In the genomic region with DNA sequence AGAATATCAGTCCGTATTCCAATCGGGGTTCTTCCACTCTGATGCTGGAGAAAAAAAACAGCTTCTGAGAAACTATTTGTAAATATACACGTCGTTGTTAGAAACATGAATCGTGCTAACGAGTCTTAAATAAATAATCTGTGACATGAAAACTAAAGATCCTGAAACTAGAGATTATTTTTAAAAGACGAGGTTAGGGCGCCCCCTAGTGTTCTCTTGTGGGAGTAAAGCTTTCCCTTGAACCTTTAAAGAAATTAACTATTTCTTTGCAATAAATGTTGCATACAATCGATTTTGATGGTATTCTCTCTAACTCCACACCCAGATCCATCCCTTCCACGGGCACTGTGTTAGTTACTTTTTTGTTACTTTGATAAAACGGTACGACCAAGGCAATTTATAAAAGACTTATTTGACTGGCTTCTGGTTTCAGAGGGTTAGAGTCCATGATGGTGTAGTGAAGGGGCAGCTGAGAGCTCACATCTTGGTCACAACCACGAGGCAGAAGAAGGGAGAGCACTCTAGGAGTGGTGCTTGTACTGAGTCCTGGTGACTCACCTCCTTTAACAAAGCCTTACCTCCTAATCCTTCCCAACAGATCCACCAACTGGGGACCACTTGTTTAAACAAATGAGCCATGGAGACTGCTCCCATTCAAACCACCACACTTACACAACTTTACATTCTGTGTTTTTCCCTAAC, we compare ENCODE assay signal across 9 mouse cellular contexts. TPM values are rescaled to one million over a fixed set of nuclear protein-coding genes. Genes with fewer than 3 reads are reported as not detected.
DNase-seq lines count a peak whose midpoint lies in the region; ATAC-seq lines count a peak whose summit lies in the region.
"Had no signal": no experiment of that assay in that cellular context is flagged by ENCODE, and none has a peak within 500 bp of the region (broad histone marks: within the 10 kb centered on the region; RNA-seq: fewer than 3 reads in every experiment).

No protein-coding gene starts in this region.

- DNase-seq in cerebellum, adult 9-11 months: no peak
- DNase-seq in right cerebral cortex, adult 2 months (ENCODE audit: low spot score in 2 of 2): peak; percentile 68 to 83
- no peak for DNase-seq in right cerebral cortex, postnatal 25 days
- DNase-seq in lung, postnatal 10 days: peak; percentile 48
- DNase-seq in right cerebral cortex, postnatal 10 days (ENCODE audit: low spot score in 2 of 2): peak; percentile 53 to 77

- ATAC-seq in cerebellum, adult (ENCODE audit: insufficient number of reproducible peaks, low FRiP score, low TSS enrichment): 0 out of 2 replicates have a peak, but pooled peaks have one; percentile 36
- peak; percentile 43; the same call in 1 of the 2 replicates for ATAC-seq in common myeloid progenitor, adult 5-6 weeks (replicated peaks; ENCODE audit: low read depth, poor library complexity, severe bottlenecking)
- peak; percentile 56 for ATAC-seq in hindbrain, embryonic 13.5 days (ENCODE audit: low FRiP score)

- H3K9ac ChIP-seq in hindbrain, embryonic 13.5 days: no peak overlapping the region
- H3K9ac ChIP-seq: heart, embryonic 15.5 days had no signal

- H3K9me3 ChIP-seq in hindbrain, embryonic 13.5 days: no peaks in the 10 kb centered on the region
- H3K9me3 ChIP-seq: heart, embryonic 15.5 days had no signal

- H3K4me1 ChIP-seq in hindbrain, embryonic 13.5 days (replicated peaks): 0 out of 2 replicates have a peak, but pooled peaks cover 5% of the 10 kb centered on the region
- H3K4me1 ChIP-seq: heart, embryonic 15.5 days had no signal

- H3K27ac ChIP-seq in hindbrain, embryonic 13.5 days: no peak overlapping the region
- H3K27ac ChIP-seq: heart, embryonic 15.5 days had no signal

- no peak overlapping the region for H3K4me3 ChIP-seq in hindbrain, embryonic 13.5 days
- H3K4me3 ChIP-seq: heart, embryonic 15.5 days had no signal

- no peaks in the 10 kb centered on the region for H3K36me3 ChIP-seq in hindbrain, embryonic 13.5 days
- H3K36me3 ChIP-seq: heart, embryonic 15.5 days had no signal

- 14% methylated on average over 13 of the region's 13 CpGs for WGBS in hindbrain, embryonic 13.5 days

- no peaks in the 10 kb centered on the region for H3K27me3 ChIP-seq in hindbrain, embryonic 13.5 days
- H3K27me3 ChIP-seq: heart, embryonic 15.5 days had no signal

- H3K4me2 ChIP-seq in hindbrain, embryonic 13.5 days: no peak overlapping the region
- H3K4me2 ChIP-seq: heart, embryonic 15.5 days had no signal

RNA-seq across cellular contexts. Expression of gene Scel, which starts 24.4 kb away (rescaled TPM):
- total RNA-seq in common myeloid progenitor, adult 5-6 weeks (2017): not detected in 2 replicates
- 0.08 and 0.16 TPM in 2 replicates for polyA plus RNA-seq in hindbrain, embryonic 13.5 days (2015; fragmentation: Nextera tagmentation; extraction: Ambion mirVana)

Comparison
In these comparisons a context has a peak if more than half of its experiments do, and no peak if none do; other contexts are left out.
1. DNase-seq: peak in right cerebral cortex, adult 2 months (2 of 2), lung, postnatal 10 days (single experiment) and right cerebral cortex, postnatal 10 days (2 of 2); none in cerebellum, adult 9-11 months (single experiment) and right cerebral cortex, postnatal 25 days (single experiment).
2. Peak in every context shown above with its lines, with median percentiles within 50 percentile points of each other: ATAC-seq.